Mouse (Mus musculus): ENCODE data around the gene Acaca.

- TF ChIP-seq TAL1 (IDR thresholded peaks at IDR 0.05; ENCODE audit: low read length) (no peak), GATA1 (IDR thresholded peaks at IDR 0.05; ENCODE audit: low read length) (no peak)
Measured at GRCm38 (mm10) chr11:84104036-84104435, 25.4 kb upstream of the Acaca start.

All from erythroblast, embryonic 14.5 days (primary cell).